Mouse (Mus musculus) cerebellum, adult 8-10 months (tissue): Measurements from ENCODE around the gene Gzmg.
"Not testable (repeated sequence)": the region's sequence is repeated elsewhere in the genome, so short reads cannot be mapped to it uniquely, and the experiment has no call there.

ENCODE experiments used
- DNase-seq: peaks from one replicate; pipeline ENCODE4 v3.0.0; 2022

The Gzmg gene

DNA sequence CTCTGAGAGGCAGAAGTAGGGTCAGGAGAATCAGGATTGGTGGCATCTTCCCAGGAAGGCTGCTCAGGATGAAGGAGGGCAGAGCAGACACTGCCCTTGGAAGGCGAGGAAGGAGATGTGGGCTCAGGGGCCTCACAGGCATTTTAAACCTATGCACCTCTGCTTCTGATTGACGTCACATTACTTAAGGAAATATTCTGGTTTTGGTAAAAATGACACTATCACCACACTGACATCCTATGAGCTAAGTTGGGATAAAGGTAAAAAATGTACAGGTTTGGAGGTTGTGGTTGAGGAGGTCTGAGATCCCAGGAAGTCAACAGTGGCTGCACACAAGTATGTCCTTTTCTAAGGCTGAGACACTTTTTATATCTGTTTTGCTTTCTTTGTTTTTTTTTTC, at the start of gene Gzmg:
TSS of gene Gzmg (minus strand) at position 101 of the 400 bp plus-strand sequence.
- DNase-seq: not testable (repeated sequence)

DNA sequence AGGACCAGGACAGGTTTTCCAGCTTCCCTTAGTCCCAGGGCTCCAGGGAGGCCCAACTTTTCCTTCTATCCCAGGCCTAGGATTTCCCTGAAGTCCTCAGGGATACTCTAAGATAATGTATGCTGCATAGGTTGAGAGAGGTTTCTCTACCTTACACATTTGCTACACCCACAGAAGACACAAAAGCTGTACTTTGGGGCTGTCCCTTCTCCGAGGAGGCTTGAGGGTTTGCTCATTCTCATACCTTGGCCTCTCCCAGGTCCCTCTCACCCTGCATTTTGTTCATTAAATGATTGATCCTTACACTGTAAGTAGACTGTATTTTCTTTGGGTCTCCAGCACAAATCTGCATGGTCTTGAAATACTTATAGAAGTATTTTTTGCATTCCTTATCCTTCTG, 46.2 kb upstream of the Gzmg start:
- DNase-seq: no peak

DNA sequence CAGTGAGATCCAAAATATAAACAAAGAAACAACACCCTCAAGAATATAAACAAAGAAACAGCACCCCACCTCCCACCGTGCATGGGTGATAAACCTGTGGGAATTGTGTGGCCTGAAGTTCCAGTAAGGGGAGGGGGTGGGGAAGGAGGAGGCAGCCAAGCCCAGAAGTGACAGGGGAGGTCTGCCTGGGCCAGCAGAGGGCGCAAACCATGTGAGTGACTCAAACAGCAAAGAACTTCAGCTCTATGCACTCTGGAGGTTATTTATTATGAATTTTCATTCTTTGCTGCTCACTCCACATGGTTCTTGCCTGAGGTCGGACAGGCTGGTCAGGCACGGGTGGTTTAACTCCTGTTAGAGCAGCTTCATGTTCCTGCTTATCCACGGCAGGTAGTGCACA, 45.6 kb upstream of the Gzmg start:
- not testable (repeated sequence) for DNase-seq

DNA sequence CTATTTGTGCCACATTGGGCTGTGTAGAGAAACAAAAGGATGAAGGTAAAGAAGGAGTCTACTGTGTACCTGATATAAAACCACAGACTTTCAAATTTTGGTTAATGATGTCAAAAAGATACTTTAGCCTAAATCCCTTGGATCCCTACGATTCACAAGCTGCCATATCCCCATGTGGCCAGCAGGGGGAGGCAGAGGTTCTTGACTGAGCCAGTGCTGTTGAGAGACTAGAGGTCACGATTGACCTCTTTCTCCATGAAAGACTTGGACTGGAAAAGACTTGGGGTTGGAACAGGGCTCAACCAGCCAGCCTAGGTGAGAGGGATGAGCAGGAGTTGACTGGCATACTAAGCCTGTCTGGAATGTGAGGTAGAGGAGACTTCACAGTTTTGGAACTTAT, 44.6 kb upstream of the Gzmg start:
- DNase-seq: peak; percentile 45

DNA sequence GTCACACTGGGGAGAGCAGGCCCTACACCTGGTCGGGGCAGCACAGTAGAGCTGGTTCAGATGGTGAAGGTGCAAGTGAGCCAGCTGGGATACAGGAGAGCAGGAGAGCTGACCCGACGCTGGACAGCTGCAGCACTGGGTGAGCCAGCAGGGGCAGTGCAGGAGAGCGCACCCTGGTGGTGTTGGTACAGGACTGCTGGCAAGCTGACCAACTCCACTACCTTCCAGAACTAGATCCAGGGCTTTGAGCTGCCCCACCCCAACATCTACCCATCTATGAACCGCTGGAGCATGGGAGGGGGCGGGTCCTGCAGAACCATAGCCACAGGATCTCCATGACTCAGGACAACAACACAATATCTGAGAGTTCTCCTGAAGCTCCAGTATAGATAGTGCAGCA, 27.6 kb upstream of the Gzmg start:
- no peak for DNase-seq

DNA sequence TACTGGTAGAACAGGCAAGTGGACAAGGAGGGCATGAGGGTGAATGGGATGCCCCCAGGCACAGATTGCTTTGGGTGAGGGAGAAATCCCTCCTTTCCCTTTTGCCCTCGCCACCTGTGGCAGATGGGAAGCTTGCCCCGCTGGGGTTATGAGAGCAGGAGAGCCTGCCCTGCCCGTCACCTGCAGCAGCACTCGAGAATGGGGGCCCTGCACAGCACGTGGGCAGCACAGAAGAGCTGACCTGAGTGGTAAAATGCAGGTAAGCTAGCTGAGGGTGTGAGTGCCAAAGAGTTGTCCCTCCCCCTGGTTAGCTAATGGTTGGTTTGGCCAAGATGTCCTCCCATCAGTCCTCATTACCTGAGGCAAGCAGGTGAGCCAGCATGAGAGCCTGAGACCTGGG, 27.1 kb upstream of the Gzmg start:
- DNase-seq: no peak

DNA sequence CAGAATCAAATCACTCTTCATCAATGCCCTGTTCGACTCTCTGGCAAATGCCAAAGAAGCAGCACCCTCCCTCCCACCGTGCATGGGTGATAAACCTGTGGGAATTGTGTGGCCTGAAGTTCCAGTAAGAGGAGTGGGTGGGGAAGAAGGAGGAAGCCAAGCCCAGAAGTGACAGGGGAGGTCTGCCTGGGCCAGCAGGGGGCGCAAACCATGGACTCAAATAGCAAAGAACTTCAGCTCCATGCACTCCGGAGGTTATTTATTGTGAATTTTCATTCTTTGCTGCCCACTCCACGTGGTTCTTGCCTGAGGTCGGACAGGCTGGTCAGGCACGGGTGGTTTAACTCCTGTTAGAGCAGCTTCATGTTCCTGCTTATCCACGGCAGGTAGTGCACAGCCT, 18.3 kb upstream of the Gzmg start:
- not testable (repeated sequence) for DNase-seq

DNA sequence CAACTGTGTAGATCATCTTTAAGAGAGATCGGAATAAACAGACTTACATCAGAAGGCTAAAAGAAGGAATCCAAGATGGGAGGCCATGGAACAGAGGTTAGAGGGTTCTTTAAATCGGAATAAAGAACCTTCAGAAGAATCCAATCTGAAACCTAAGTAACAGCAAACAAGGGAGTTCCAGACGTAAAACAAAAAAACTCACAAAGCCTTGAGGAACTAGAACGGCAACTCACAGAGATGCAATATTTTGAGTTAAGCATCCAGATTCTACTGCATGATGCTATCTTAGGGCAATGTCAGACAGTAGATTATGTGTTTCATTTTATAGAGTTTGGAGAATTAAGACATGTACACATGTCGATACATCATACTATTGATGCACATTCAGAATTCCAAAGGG, 15.1 kb upstream of the Gzmg start, which contains the start of gene Gzmn:
TSS of gene Gzmn (minus strand) at position 101 of the 400 bp plus-strand sequence.
- DNase-seq: no peak

DNA sequence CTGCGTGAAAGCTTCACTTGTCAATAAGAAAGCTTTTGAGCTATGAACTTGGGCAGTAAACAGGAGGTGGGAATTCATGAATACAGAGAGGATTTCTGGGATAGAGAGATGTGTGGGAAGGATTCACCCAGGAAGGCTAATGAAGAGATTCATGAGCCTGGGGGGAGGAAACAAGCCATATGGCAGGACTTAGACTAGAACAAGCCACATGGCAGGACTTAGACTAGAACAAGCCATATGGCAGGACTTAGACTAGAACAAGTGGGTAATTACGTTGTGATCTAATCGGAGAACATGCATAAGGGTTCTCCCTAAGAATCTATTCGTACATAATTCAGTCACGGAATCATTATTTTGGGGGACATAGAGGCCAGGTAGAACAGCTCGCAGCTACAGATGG, 14.0 kb upstream of the Gzmg start:
- DNase-seq: peak; percentile 19

DNA sequence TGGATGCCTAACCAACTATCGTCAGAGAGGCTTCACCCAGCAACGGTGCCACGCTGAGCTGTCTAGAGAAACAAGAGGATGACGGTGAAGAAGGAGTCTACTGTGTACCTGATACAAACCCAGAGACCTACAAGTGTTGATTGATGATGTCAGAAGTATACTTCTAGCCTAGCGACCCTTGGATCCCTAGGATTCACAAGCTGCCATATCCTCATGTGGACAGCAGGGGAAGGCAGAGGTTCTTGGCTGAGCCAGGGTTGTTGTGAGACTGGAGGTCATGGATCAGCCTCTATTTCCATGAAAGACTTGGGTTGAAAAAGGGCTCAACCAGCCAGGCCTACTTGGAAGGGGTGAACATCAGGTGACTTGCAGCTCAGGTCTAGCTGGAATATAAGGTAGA, 13.4 kb upstream of the Gzmg start:
- DNase-seq: no peak

DNA sequence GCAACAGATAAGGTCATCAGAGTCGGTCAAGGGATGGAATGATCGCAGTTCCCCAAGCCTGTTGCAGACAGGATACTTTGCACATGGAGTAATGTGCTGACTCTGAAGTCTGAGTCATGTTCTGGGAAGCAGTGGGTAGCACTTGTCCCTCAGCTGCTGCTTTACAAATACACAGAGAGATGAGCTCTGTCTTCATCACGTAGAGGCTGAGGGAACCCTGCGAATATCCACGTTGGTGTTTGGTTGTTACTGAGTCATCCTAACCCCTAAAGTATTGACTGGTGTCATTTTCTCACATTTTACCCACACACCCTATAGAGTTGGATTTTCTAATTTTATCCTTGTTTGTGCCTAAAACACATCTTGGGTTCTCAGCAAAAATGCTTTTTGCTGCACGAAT, 8.6 kb upstream of the Gzmg start:
- DNase-seq: no peak

DNA sequence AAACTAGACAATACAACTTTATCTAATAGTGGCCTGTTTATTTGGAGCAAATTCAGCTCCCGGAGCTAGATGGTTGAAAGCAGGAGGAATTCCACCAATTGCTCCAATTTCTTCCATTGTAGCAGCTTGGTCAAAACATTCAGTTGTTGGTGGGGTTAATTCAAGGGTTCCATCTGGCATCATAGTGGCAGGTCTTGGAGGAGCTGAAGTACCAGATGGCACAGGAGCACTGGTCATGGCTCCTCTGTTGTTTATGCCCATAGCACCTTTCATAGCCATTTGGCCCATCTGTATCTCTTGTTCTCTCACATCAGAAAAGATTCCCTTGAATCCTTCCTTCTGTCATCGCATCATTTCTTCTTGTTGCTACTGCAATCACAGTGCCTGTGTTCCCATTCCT, 2.7 kb upstream of the Gzmg start:
- DNase-seq: peak; percentile 52

DNA sequence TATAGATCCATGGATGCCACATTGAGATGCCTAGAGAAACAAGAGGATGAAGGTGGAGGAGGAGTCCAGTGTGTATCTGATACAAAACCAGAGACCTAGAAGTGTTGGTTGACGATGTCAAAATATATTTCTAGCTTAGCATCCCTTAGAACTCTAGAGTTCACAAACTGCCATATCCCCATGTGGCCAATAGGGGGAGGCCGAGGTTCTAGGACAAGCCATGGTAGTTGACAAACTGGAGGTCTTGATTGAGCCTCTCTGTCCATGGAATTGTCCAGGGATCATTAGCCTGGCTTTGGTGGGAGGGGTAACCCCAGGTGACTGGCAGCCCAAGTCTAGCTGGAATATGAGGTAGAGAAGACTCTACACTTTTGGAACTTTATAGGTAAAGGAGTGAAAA, 4.0 kb downstream of the Gzmg start:
- no peak for DNase-seq

DNA sequence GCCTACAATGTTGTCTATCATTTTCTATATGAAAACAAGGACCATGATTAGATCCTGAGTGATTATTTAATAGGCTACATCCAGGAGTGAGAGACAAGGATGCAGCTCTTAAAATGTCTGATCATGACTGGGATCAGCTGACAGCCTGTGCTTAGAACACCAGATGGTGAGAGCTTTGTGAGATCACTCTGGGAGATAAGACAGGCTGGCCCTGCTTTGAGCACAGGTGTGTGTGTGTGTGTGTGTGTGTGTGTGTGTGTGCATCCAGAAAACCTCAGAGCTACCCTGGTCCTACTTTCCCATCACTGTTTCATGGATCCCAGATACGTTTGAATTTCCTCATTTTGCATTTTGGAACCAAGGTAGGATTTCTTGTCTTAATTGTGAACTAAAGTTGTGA, 25.7 kb downstream of the Gzmg start:
- not testable (repeated sequence) for DNase-seq

DNA sequence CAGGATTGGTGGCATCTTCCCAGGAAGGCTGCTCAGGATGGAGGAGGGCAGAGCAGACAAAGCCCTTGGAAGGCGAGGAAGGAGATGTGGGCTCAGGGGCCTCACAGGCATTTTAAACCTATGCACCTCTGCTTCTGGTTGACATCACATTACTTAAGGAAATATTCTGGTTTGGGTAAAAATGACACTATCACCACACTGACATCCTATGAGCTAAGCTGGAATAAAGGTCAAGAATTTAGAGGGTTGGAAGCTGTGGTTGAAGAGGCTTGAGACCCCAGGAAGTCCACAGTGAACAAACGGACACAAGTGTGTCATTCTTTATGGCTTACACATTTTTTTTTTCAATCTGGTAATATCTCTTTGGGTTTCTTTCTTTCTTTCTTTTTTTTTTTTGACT, 26.9 kb downstream of the Gzmg start, which contains the start of gene Gzmd:
TSS of gene Gzmd (minus strand) at position 101 of the 400 bp plus-strand sequence.
- DNase-seq: not testable (repeated sequence)

DNA sequence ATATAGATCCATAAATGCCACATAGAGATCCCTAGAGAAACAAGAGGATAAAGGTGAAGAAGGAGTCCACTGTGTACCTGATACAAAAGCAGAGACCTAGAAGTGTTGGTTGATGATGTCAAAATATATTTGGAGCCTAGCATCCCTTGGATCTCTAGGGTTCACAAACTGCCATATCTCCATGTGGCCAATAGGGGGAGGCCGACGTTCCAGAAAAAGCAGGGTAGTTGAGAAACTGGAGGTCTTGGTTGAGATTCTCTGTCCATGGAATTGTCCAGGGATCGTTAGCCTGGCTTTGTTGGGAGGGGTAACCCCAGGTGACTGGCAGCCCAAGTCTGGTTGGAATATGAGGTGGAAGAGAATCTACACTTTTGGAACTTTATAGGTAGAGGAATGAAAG, 31.0 kb downstream of the Gzmg start:
- no peak for DNase-seq

DNA sequence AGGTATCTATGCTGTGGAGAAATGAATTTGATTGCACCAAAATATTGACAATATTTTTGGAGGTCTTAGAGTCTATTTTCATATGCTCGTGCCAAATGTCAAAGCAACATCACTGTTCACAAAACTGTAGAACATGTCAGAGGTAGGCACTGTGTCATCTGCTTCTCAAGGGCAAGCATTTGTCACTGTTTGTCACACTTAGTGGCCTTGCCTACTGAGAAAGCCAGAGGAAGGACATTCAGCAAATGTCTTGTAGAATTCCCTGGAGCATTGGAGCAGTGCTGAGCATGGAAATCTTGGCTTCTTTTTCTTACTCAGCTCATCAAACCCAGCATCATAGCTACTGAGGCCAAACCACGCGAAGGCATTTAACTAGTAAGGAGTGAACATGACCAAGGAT, 35.9 kb downstream of the Gzmg start:
- no peak for DNase-seq

DNA sequence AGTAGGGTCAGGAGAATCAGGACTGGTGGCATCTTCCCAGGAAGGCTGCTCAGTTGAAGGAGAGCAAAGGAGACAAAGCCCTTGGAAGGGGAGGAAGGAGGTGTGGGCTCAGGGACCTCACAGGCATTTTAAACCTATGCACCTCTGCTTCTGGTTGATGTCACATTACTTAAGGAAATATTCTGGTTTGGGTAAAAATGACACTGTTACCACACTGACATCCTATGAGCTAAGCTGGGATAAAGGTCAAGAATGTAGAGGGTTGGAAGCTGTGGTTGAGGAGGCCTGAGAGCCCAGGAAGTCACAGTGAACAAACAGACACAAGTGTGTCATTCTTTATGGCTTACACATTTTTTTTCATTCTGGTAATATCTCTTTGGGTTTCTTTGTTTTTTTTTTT, 38.9 kb downstream of the Gzmg start, which contains the start of gene Gzme:
TSS of gene Gzme (minus strand) at position 101 of the 400 bp plus-strand sequence.
- no peak for DNase-seq

DNA sequence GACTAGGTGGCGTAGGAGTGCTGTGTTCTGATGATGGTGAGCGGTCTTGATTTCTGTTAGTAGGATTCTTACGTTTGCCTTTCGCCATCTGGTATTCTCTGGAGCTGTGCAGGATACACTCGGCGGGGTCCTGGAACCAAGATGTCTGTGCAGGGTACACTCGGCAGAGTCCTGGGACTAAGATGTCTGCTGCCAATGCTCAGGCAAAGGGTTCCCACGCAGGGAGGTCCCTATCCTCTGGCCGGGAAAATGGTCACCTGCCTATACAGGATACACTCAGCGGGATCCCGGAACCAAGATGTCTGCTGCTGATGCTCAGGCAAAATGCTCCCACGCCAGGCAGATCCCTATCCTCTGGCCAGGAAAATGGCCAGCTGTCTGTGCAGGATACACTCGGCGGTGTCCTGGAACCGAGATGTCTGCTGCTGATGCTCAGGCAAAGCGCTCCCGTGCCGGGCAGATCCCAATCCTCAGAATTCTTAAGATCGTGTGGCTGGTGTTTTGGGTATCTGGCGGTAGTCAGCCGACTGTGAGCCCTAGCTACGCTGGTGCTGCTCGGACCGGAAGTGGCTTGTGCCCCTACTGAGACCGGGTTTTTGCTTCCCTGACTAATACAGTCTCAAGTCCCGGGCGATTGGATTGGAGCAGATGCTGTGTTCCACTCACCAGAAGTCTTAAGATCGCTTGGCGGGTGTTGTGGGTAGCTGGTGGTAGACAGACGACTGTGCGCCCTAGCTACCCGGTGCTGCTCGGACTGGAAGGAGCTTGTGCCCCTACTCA, 43.7 kb downstream of the Gzmg start:
- DNase-seq: not testable (repeated sequence)
